In genomic region chr10:44755355-44755957, GRCm38 (mm10) we compare ENCODE assay signal across 8 mouse cellular contexts.
DNase-seq lines count a peak whose midpoint lies in the region; TF ChIP-seq lines count a peak whose summit lies in the region.

No protein-coding gene starts in this region.

- H3K27me3 ChIP-seq in thymus, adult 2 months (ENCODE audit: control insufficient read depth, insufficient read depth, low read length): no peaks in the 10 kb centered on the region

- H3K27ac ChIP-seq in thymus, adult 2 months (ENCODE audit: control insufficient read depth, insufficient read depth, low read length): no peak overlapping the region

- H3K36me3 ChIP-seq in thymus, adult 2 months (ENCODE audit: control insufficient read depth, insufficient read depth, low read length): no peaks in the 10 kb centered on the region

- WGBS in thymus, adult 2 months: 90% methylated on average over 6 of the region's 6 CpGs

- no peak for TF ChIP-seq POLR2A in thymus, adult 2 months (IDR thresholded peaks at IDR 0.05; ENCODE audit: control insufficient read depth, extremely low read depth, insufficient read depth, low read length, poor library complexity)

- DNase-seq in layer of hippocampus, adult 8-10 months (ENCODE audit: low spot score in 2 of 2): peak; percentile 6 to 21
- no peak for DNase-seq in layer of hippocampus, adult 9-10 months (ENCODE audit: low spot score)
- peak; percentile 66 for DNase-seq in NIH3T3 (ENCODE audit: low read depth)
- DNase-seq in fibroblast of lung, adult 2 months (ENCODE audit: low read depth): peak; percentile 15
- peak; percentile 14 to 67 for DNase-seq in left cerebral cortex, postnatal 25 days (ENCODE audit: low spot score in 2 of 2)
- no peak for DNase-seq in thymus, adult 2 months
- no peak for DNase-seq in embryo, embryonic 11 days
- no peak for DNase-seq in cerebellum, adult 11-12 months

- no peak overlapping the region for H3K4me3 ChIP-seq in thymus, adult 2 months (ENCODE audit: control insufficient read depth, insufficient read depth, low read length)

- H3K4me1 ChIP-seq in thymus, adult 2 months (replicated peaks; ENCODE audit: control insufficient read depth, insufficient read depth, low read length): no peaks in the 10 kb centered on the region

- intact Hi-C loops in left cerebral cortex, postnatal 25 days (cut with DNase I): loop anchor here (10.0 kb wide), 1 partner anchor 431 kb away; no protein-coding TSS in a partner anchor

- no peak for TF ChIP-seq CTCF in thymus, adult 2 months (IDR thresholded peaks at IDR 0.05; ENCODE audit: borderline replicate concordance, control insufficient read depth, extremely low read depth, insufficient read depth, low read length, poor library complexity)

Comparison
In these comparisons a context has a peak if more than half of its experiments do, and no peak if none do; other contexts are left out.
1. DNase-seq: peak in layer of hippocampus, adult 8-10 months (2 of 2), NIH3T3 (single experiment), fibroblast of lung, adult 2 months (single experiment) and left cerebral cortex, postnatal 25 days (2 of 2); none in layer of hippocampus, adult 9-10 months (single experiment), thymus, adult 2 months (single experiment), embryo, embryonic 11 days (single experiment) and cerebellum, adult 11-12 months (single experiment).